15 mouse cellular contexts compared by ENCODE assay signal in the genomic region with DNA sequence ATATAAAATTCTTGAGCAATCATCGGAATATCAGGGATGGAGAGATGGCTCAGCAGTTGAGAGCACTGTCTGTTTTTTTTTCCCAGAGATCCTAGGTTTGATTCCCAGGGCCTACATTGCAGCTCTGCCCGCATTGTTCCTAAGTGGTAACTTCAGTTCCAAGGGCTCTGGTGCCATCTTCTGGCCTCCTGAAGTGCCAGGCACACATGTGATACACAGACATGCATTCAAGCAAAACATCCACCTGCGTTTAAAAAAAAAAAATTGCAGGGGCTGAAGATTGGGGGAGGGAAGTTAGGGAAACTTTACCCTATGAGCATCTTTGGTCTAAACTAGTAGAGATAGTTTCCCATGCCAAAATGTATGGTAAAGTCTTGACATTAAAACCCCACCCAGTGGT. TPM values are rescaled to one million over a fixed set of nuclear protein-coding genes. Genes with fewer than 3 reads are reported as not detected.
DNase-seq lines count a peak whose midpoint lies in the region; ATAC-seq and TF ChIP-seq lines count a peak whose summit lies in the region.
"Had no signal": no experiment of that assay in that cellular context is flagged by ENCODE, and none has a peak within 500 bp of the region (broad histone marks: within the 10 kb centered on the region; RNA-seq: fewer than 3 reads in every experiment).

No protein-coding gene starts in this region.

- no peak overlapping the region for H3K9ac ChIP-seq in hindbrain, postnatal 0 days (replicated peaks; ENCODE audit: low read length)
- no peak overlapping the region for H3K9ac ChIP-seq in hindbrain, embryonic 12.5 days
- H3K9ac ChIP-seq in lung, postnatal 0 days (replicated peaks; ENCODE audit: low read depth) = no peak overlapping the region
- H3K9ac ChIP-seq: heart, embryonic 12.5 days had no signal

- no peaks in the 10 kb centered on the region for H3K36me3 ChIP-seq in hindbrain, postnatal 0 days (ENCODE audit: insufficient read depth, low read length)
- H3K36me3 ChIP-seq in hindbrain, embryonic 12.5 days = no peaks in the 10 kb centered on the region
- H3K36me3 ChIP-seq in lung, postnatal 0 days (ENCODE audit: insufficient read depth, low read length) = no peaks in the 10 kb centered on the region
- H3K36me3 ChIP-seq: heart, embryonic 12.5 days had no signal

- WGBS in hindbrain, postnatal 0 days = 74% methylated on average over 3 of the region's 3 CpGs
- WGBS in hindbrain, embryonic 12.5 days = 77% methylated on average over 3 of the region's 3 CpGs
- WGBS in lung, postnatal 0 days = 76% methylated on average over 3 of the region's 3 CpGs

- H3K9me3 ChIP-seq in hindbrain, postnatal 0 days (ENCODE audit: low read length) = no peaks in the 10 kb centered on the region
- H3K9me3 ChIP-seq in hindbrain, embryonic 12.5 days (replicated peaks) = no peaks in the 10 kb centered on the region
- no peaks in the 10 kb centered on the region for H3K9me3 ChIP-seq in lung, postnatal 0 days (ENCODE audit: low read length)
- H3K9me3 ChIP-seq: heart, embryonic 12.5 days had no signal

- DNase-seq in hindbrain, postnatal 0 days (ENCODE audit: low spot score) = no peak
- DNase-seq in lung, postnatal 0 days (ENCODE audit: low spot score) = no peak
- no peak for DNase-seq in lung, postnatal 14 days
- DNase-seq in ES-CJ7 (ENCODE audit: low read depth, low spot score) = peak; percentile 75
- peak; percentile 41 for DNase-seq in naive thymus-derived CD4-positive, alpha-beta T cell, adult 2 months (ENCODE audit: low read depth)
- no peak for DNase-seq in gastrocnemius, postnatal 10 days
- no peak for DNase-seq in left cerebral cortex, postnatal 36 days (ENCODE audit: low spot score in 2 of 2)
- DNase-seq: cerebellum, adult 9-11 months; spleen, adult 18-20 months had no signal

- intact Hi-C loops in left cerebral cortex, postnatal 36 days (cut with DNase I) = loop anchor here (5.0 kb wide), 2 partner anchors 57 to 97 kb away; a partner anchor contains a TSS

- ATAC-seq in hindbrain, postnatal 0 days = no peak
- ATAC-seq in hindbrain, embryonic 12.5 days (ENCODE audit: low FRiP score) = no peak
- no peak for ATAC-seq in lung, postnatal 0 days
- ATAC-seq: inflammation-experienced regulatory T-cells, adult 6 months had no signal

- no peak overlapping the region for H3K27ac ChIP-seq in hindbrain, postnatal 0 days
- no peak overlapping the region for H3K27ac ChIP-seq in hindbrain, embryonic 12.5 days
- no peak overlapping the region for H3K27ac ChIP-seq in lung, postnatal 0 days (ENCODE audit: low read length)

- no peak overlapping the region for H3K4me2 ChIP-seq in hindbrain, postnatal 0 days (ENCODE audit: low read depth, low read length)
- no peak overlapping the region for H3K4me2 ChIP-seq in hindbrain, embryonic 12.5 days (replicated peaks)
- no peak overlapping the region for H3K4me2 ChIP-seq in lung, postnatal 0 days (replicated peaks; ENCODE audit: low read depth, low read length)
- H3K4me2 ChIP-seq: heart, embryonic 12.5 days had no signal

- H3K4me1 ChIP-seq in hindbrain, postnatal 0 days (ENCODE audit: insufficient read depth, low read length) = no peaks in the 10 kb centered on the region
- no peaks in the 10 kb centered on the region for H3K4me1 ChIP-seq in hindbrain, embryonic 12.5 days
- H3K4me1 ChIP-seq in lung, postnatal 0 days (ENCODE audit: insufficient read depth, low read depth, low read length) = no peaks in the 10 kb centered on the region
- H3K4me1 ChIP-seq: heart, embryonic 12.5 days had no signal

- peak; percentile 43 for TF ChIP-seq CTCF in hindbrain, postnatal 0 days (IDR thresholded peaks at IDR 0.05; ENCODE audit: low read depth)
- peak; percentile 55 for TF ChIP-seq CTCF in lung, postnatal 0 days (IDR thresholded peaks at IDR 0.05)

- no peak overlapping the region for H3K4me3 ChIP-seq in hindbrain, postnatal 0 days (ENCODE audit: low read length)
- no peak overlapping the region for H3K4me3 ChIP-seq in hindbrain, embryonic 12.5 days
- H3K4me3 ChIP-seq in lung, postnatal 0 days (ENCODE audit: low read depth, low read length) = no peak overlapping the region
- H3K4me3 ChIP-seq: heart, embryonic 12.5 days had no signal

- no peaks in the 10 kb centered on the region for H3K27me3 ChIP-seq in hindbrain, postnatal 0 days (ENCODE audit: insufficient read depth, low read length)
- H3K27me3 ChIP-seq in hindbrain, embryonic 12.5 days = no peaks in the 10 kb centered on the region
- no peaks in the 10 kb centered on the region for H3K27me3 ChIP-seq in lung, postnatal 0 days (replicated peaks; ENCODE audit: insufficient read depth, low read length)
- H3K27me3 ChIP-seq: heart, embryonic 12.5 days had no signal

- no peak for TF ChIP-seq EP300 in lung, postnatal 0 days (IDR thresholded peaks at IDR 0.05)

RNA-seq across cellular contexts. Expression of a gene that starts 10.2 kb away (rescaled TPM):
- total RNA-seq in hindbrain, postnatal 0 days (2014; rRNA removed) = 0.42 TPM in 1 of 2 replicates, not detected in the other
- polyA plus RNA-seq in hindbrain, postnatal 0 days (2015; fragmentation: Nextera tagmentation; extraction: Ambion mirVana) = not detected in 2 replicates
- polyA plus RNA-seq in hindbrain, embryonic 12.5 days (2016; fragmentation: Nextera tagmentation; extraction: Ambion mirVana) = not detected in 2 replicates
- not detected in 2 replicates for polyA plus RNA-seq in lung, postnatal 0 days (2015; fragmentation: Nextera tagmentation; extraction: Ambion mirVana)
- not detected for total RNA-seq in gastrocnemius, postnatal 10 days (2021)
- not detected for total RNA-seq in left cerebral cortex, postnatal 36 days (2021)
- total RNA-seq: adrenal gland, postnatal 36 days; left cerebral cortex, adult 8-10 months had no signal
- polyA plus RNA-seq: embryonic facial prominence, embryonic 14.5 days; heart, embryonic 12.5 days; inflammation-experienced regulatory T-cells, adult 6 months had no signal

RNA-seq across cellular contexts. Expression of a gene that starts 23.0 kb away (rescaled TPM):
- 0.47 and 4.5 TPM in 2 replicates for total RNA-seq in hindbrain, postnatal 0 days (2014; rRNA removed)
- 5.5 and 10.0 TPM in 2 replicates for polyA plus RNA-seq in hindbrain, postnatal 0 days (2015; fragmentation: Nextera tagmentation; extraction: Ambion mirVana)
- polyA plus RNA-seq in hindbrain, embryonic 12.5 days (2016; fragmentation: Nextera tagmentation; extraction: Ambion mirVana) = 1.9 and 2.6 TPM in 2 replicates
- polyA plus RNA-seq in lung, postnatal 0 days (2015; fragmentation: Nextera tagmentation; extraction: Ambion mirVana) = 32.3 and 39.7 TPM in 2 replicates
- total RNA-seq in gastrocnemius, postnatal 10 days (2021) = 1 to 10 TPM; 9.3 to 9.8 TPM
- total RNA-seq in left cerebral cortex, postnatal 36 days (2021) = 1 to 10 TPM; 6.2 to 6.6 TPM

RNA-seq across cellular contexts. Expression of a gene that starts 37.8 kb away (rescaled TPM):
- 2.3 and 5.1 TPM in 2 replicates for total RNA-seq in hindbrain, postnatal 0 days (2014; rRNA removed)
- polyA plus RNA-seq in hindbrain, postnatal 0 days (2015; fragmentation: Nextera tagmentation; extraction: Ambion mirVana) = 8.3 and 9.0 TPM in 2 replicates
- polyA plus RNA-seq in hindbrain, embryonic 12.5 days (2016; fragmentation: Nextera tagmentation; extraction: Ambion mirVana) = 6.6 and 7.9 TPM in 2 replicates
- 14.2 and 17.3 TPM in 2 replicates for polyA plus RNA-seq in lung, postnatal 0 days (2015; fragmentation: Nextera tagmentation; extraction: Ambion mirVana)
- total RNA-seq in gastrocnemius, postnatal 10 days (2021) = 1 to 10 TPM; 1.2 to 1.4 TPM
- 1 to 10 TPM; 2.2 to 2.9 TPM for total RNA-seq in left cerebral cortex, postnatal 36 days (2021)
- polyA plus RNA-seq: inflammation-experienced regulatory T-cells, adult 6 months had no signal

RNA-seq across cellular contexts. Expression of a gene that starts 57.4 kb away (rescaled TPM):
- total RNA-seq in hindbrain, postnatal 0 days (2014; rRNA removed) = 5.7 and 8.1 TPM in 2 replicates
- 6.8 and 7.5 TPM in 2 replicates for polyA plus RNA-seq in hindbrain, postnatal 0 days (2015; fragmentation: Nextera tagmentation; extraction: Ambion mirVana)
- polyA plus RNA-seq in hindbrain, embryonic 12.5 days (2016; fragmentation: Nextera tagmentation; extraction: Ambion mirVana) = 0.36 and 0.52 TPM in 2 replicates
- not detected in 2 replicates for polyA plus RNA-seq in lung, postnatal 0 days (2015; fragmentation: Nextera tagmentation; extraction: Ambion mirVana)
- 10 to 100 TPM in 1 of 2 experiments, under 1 TPM in 1; 0.33 to 10.5 TPM for total RNA-seq in gastrocnemius, postnatal 10 days (2021)
- total RNA-seq in left cerebral cortex, postnatal 36 days (2021) = 10 to 100 TPM; 14.2 to 21.9 TPM
- polyA plus RNA-seq: inflammation-experienced regulatory T-cells, adult 6 months had no signal

Comparison
In these comparisons a context has a peak if more than half of its experiments do, and no peak if none do; other contexts are left out.
1. DNase-seq: peak in ES-CJ7 (single experiment) and naive thymus-derived CD4-positive, alpha-beta T cell, adult 2 months (single experiment); none in hindbrain, postnatal 0 days (single experiment), lung, postnatal 0 days (single experiment), lung, postnatal 14 days (single experiment), gastrocnemius, postnatal 10 days (single experiment) and left cerebral cortex, postnatal 36 days (0 of 2).